Mouse (Mus musculus) liver, embryonic 14.5 days (tissue): ENCODE data around the gene Nr2c2ap. TPM values are rescaled to one million over a fixed set of nuclear protein-coding genes. Genes with fewer than 3 reads are reported as not detected.

Source experiments
- ATAC-seq: fragments of 200-750 bp; cut with Nextera tagmentation; 2 replicates; pipeline ENCODE4 v1.8.0; 2017; ENCODE audit warnings: moderate number of reproducible peaks, mild to moderate bottlenecking, moderate library complexity; ENCODE audit not compliant: insufficient read depth
- DNase-seq, 3 experiments: peaks; one replicate each; pipeline ENCODE4 v3.0.0-alpha.2; 2012 to 2013; ENCODE audit warnings: low read depth in 3 of 3, low spot score in 3 of 3
- H3K27ac ChIP-seq: fragments of 300-500 bp; sonication (generic); 2 replicates; pipeline ENCODE4 v1.5.1; 2014; ENCODE audit warnings: moderate library complexity, mild to moderate bottlenecking, control low read depth, inconsistent platforms
- H3K27me3 ChIP-seq: fragments of 300-500 bp; sonication (generic); 2 replicates; pipeline ENCODE4 v1.6.1; 2014; ENCODE audit warnings: mild to moderate bottlenecking, low read length, moderate library complexity; ENCODE audit not compliant: control insufficient read depth, insufficient read depth
- H3K36me3 ChIP-seq: fragments of 300-500 bp; sonication (generic); replicated peaks from 2 replicates; pipeline ENCODE4 v1.6.1; 2014; ENCODE audit warnings: low read depth; ENCODE audit not compliant: control insufficient read depth, insufficient read depth
- H3K4me1 ChIP-seq, 2 experiments: fragments of 200-500 bp in 1 of 2; fragments of 300-500 bp in 1 of 2; sonication (generic) in 1 of 2; replicated peaks; 2 replicates each; pipeline ENCODE4 v1.6.1; 2012 to 2014; ENCODE audit warnings: antibody characterized with exemption in 1 of 2, inconsistent platforms in 1 of 2, low read length in 1 of 2; ENCODE audit not compliant: control insufficient read depth in 2 of 2, insufficient read depth in 2 of 2
- H3K4me2 ChIP-seq: fragments of 300-500 bp; sonication (generic); 2 replicates; pipeline ENCODE4 v1.6.1; 2014; ENCODE audit warnings: low read depth, mild to moderate bottlenecking, control low read depth, moderate library complexity
- H3K4me3 ChIP-seq, 2 experiments: fragments of 200-500 bp in 1 of 2; fragments of 300-500 bp in 1 of 2; sonication (generic) in 1 of 2; 2 replicates each; pipeline ENCODE4 v1.5.1; 2012 to 2014; ENCODE audit warnings: low read depth in 2 of 2, low read length in 2 of 2, mild to moderate bottlenecking in 2 of 2, control low read depth in 1 of 2, inconsistent platforms in 1 of 2, moderate library complexity in 1 of 2; ENCODE audit not compliant: insufficient read depth in 1 of 2
- H3K9ac ChIP-seq: fragments of 300-500 bp; sonication (generic); replicated peaks from 2 replicates; pipeline ENCODE4 v1.6.1; 2014; ENCODE audit warnings: mild to moderate bottlenecking, control low read depth, moderate library complexity
- H3K9me3 ChIP-seq: fragments of 300-500 bp; sonication (generic); 2 replicates; pipeline ENCODE4 v1.6.1; 2016; ENCODE audit warnings: low read length, mixed read lengths; ENCODE audit not compliant: control insufficient read depth
- CTCF ChIP-seq: IDR thresholded peaks from 2 replicates; pipeline ENCODE4 v1.5.1; 2016; ENCODE audit warnings: antibody characterized with exemption, low read depth, control low read depth
- EP300 ChIP-seq: IDR thresholded peaks from 2 replicates; pipeline ENCODE4 v1.6.1; 2016; ENCODE audit warnings: antibody characterized with exemption, low read depth
- WGBS: fragments of 180-500 bp; shearing (Covaris S2); extraction: QIAGEN DNeasy Blood & Tissue Kit; methylation state at CpG from one replicate; pipeline ENCODE4 v1.1.7; 2014; ENCODE audit not compliant: insufficient replicate concordance; 5-methylcytosine and 5-hydroxymethylcytosine counted together
- polyA plus RNA-seq, 2 experiments: library from polyadenylated mRNA; depleted of rRNA in 1 of 2; stranded (reverse) in 1 of 2; unstranded in 1 of 2; fragments of >200 nt; fragmentation: Nextera tagmentation in 1 of 2; extraction: Ambion mirVana in 1 of 2; gene quantifications; 2 replicates each; pipeline versions ENCODE4 v1.2.1 to v1.2.3; 2012 to 2014

The Nr2c2ap gene
- polyA plus RNA-seq, 2 experiments = 11.1 to 11.8 TPM

DNA sequence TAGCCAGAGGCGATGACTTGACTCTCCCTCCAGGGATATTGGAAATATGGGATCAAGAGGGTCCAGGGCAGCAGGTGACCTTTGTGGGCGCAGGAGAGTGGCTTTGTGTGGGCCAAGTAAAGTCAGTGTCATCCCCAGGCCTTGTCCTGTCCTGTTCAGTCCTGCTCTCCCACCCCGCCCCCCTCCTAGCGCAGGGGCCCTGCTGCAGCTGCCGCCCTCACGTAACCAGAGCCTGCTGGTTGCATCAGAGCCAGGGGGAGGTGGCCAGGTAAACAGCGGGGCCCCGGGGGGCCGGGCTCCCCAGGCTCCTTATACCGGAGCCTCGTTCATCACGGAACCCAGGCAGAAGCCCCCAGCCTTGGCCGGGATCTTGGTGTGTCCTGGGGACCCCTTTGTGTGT is 19.0 kb downstream of the Nr2c2ap start:
- no peak overlapping the region for H3K27ac ChIP-seq

DNA sequence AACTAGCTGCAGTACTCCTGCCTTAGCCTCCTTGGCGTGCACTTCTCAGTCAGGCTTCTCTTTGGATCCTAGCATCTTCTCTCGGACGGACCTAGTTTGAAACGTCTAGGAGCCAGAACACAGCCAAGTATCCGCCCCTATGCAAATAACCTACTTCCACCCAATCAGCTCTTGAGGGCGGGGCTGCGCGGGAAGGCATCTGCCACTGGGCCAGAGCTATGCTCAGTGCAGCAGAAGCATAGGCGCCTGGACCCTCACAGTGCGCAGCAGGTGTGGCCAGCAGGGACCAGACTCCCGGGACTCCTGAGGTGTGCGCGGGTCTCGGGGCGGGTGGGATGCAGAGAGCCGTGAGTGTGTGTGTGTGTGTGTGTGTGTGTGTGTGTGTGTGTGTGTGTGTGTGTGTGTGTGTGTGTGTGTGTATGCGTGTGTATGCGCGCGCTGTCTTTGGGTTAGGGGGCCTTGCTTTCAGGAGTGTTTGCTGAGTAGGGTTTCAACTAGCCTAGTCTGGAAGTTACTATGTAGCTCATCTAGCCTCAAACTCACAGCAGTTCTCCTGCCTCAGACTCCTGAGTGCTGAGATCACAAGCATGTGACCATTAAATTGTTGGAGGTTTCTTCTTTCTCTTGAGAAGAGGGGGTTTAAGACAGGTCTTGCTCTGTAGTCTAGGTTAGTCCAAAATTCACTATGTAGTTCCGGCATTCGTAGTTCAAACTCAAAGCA is 21.6 kb downstream of the Nr2c2ap start:
- TF ChIP-seq EP300 (no peak), CTCF (no peak)
- Histone ChIP-seq H3K4me2 (peak overlapping the region; percentile 55), H3K9me3 (no peaks in the 10 kb centered on the region), H3K4me1 (peaks cover 0 to 4% of the 10 kb centered on the region in 2 experiments; a peak in 1 of 4 replicates), H3K36me3 (no peaks in the 10 kb centered on the region), H3K4me3 (no peak overlapping the region), H3K9ac (no peak overlapping the region), H3K27ac (no peak overlapping the region), H3K27me3 (no peaks in the 10 kb centered on the region)
- 15% methylated on average over 22 of the region's 22 CpGs for WGBS
- ATAC-seq = peak; percentile 89
- DNase-seq = peak; percentile 65 to 73 (median 70)

More for the DNA sequence above, 19.0 kb downstream of the Nr2c2ap start:
- no peak overlapping the region; the same call in 1 of the 2 replicates for H3K4me2 ChIP-seq
- TF ChIP-seq CTCF = no peak
- no peak for TF ChIP-seq EP300
- no peak overlapping the region for H3K4me3 ChIP-seq
- DNase-seq (no peak), ATAC-seq (0 out of 2 replicates have a peak, but pooled peaks have one; percentile 34)
- whole genome bisulfite sequencing = 25% methylated on average over 13 of the region's 13 CpGs
- H3K4me1 ChIP-seq = peaks cover 0 to 4% of the 10 kb centered on the region in 2 experiments; a peak in 1 of 4 replicates
- H3K9ac ChIP-seq = no peak overlapping the region
- no peaks in the 10 kb centered on the region for H3K9me3 ChIP-seq
- no peaks in the 10 kb centered on the region for H3K36me3 ChIP-seq
- no peaks in the 10 kb centered on the region for H3K27me3 ChIP-seq

DNA sequence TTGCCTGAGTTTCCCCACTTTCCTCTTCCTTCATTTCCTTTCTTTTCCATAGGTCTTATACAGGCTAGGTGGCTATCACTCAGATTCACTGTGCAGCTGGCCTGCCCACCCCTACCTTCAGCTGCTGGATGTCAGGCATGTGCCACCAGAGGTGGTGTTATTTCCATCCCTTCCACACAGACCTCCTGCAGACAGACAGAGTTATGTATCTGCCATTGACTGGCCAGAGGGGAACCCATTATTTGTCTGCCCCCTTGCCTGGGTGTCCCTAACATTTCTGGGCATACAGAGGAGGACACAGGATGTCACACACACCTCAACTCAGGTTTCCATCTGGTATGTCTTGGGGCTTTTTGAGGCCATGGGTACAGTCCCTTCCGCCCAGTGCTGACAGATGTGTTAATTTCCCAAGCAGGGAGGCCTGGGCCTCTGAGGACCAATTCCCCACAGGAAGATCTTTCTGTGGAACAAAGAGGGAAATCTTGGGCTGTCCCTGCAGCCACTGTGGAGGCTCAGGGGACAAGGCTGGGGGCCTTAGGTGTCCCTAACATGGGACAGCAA is 26.2 kb downstream of the Nr2c2ap start:
- Histone ChIP-seq H3K4me2 (no peak overlapping the region), H3K36me3 (no peaks in the 10 kb centered on the region), H3K4me3 (no peak overlapping the region), H3K4me1 (peaks cover under 1 to 2% of the 10 kb centered on the region in 2 experiments; a peak in 2 of 4 replicates), H3K9me3 (no peaks in the 10 kb centered on the region), H3K27me3 (no peaks in the 10 kb centered on the region; the same call in 1 of the 2 replicates), H3K27ac (no peak overlapping the region), H3K9ac (no peak overlapping the region)
- DNase-seq = no peak
- no peak for TF ChIP-seq EP300
- TF ChIP-seq CTCF = no peak
- 71% methylated on average over 1 of the region's 1 CpGs for WGBS
- no peak for ATAC-seq

DNA sequence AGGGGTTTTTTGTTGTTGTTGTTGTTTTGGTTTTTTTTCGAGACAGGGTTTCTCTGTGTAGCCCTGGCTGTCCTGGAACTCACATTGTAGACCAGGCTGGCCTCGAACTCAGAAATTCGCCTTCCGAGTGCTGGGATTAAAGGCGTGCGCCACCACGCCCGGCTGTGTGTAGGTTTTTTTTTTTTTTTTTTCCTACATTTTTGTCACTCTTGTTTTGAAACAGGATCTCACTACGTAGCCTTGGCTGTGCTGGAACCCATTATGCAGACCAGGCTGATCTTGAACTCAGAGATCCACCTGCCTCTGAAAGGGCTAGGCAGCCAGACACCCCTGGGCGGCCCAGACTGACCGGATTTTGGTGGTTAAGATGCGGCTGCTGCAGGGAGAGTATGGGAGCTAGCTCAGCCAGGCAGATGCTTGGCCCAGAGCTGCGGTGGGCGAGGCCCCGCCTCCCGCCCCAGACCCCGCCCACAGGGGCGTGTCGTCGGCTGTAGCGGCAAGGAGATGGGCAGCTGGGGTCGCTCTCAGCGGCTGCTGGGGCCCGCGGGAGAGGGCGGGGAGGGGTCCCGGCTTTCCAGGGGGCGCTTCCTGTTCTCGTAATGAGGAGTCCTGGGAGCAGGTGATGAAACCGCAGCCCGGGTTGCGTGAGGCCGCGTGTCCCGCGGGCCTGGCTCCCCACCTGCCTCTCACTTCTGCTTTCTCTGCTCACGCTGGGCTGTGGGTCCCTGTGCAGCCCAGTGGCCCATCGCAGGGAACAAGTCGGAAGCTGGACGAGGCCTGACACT is 27.1 kb downstream of the Nr2c2ap start:
- ATAC-seq = peak; percentile 76
- peak overlapping the region; percentile 43; the same call in 1 of the 2 replicates for H3K9ac ChIP-seq
- no peaks in the 10 kb centered on the region; the same call in 1 of the 2 replicates for H3K27me3 ChIP-seq
- H3K9me3 ChIP-seq = no peaks in the 10 kb centered on the region
- H3K4me3 ChIP-seq = peak overlapping the region; percentile 42 to 63
- H3K27ac ChIP-seq = no peak overlapping the region
- H3K4me2 ChIP-seq = peak overlapping the region; percentile 84
- TF ChIP-seq EP300 (no peak), CTCF (no peak)
- peak in 1 of 3 experiments; percentile 55 for DNase-seq
- no peaks in the 10 kb centered on the region for H3K36me3 ChIP-seq
- peaks cover 0 to 2% of the 10 kb centered on the region in 2 experiments; a peak in 1 of 4 replicates for H3K4me1 ChIP-seq
- WGBS = 7% methylated on average over 40 of the region's 40 CpGs

DNA sequence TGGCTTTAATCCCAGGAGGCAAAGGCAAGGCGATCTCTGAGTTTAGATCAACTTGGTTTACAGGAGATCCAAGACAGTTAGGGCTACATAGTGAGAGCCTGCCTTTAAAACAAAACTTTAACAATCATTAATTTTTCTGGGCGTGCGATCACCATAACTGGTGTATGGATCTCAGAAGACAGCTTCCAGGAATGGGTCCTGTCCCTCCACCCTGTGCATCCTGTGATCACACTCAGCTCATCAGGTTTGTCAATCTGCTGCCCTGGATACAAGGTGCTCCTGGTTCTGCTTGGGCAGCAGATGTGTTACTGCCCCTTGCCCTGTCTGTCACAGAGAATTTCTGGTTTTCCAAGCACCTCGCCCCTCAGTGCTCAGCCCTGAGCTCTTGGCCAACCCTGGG is 28.1 kb downstream of the Nr2c2ap start:
- peaks cover 0 to 2% of the 10 kb centered on the region in 2 experiments; a peak in 1 of 4 replicates for H3K4me1 ChIP-seq
- H3K36me3 ChIP-seq = no peaks in the 10 kb centered on the region
- no peak for ATAC-seq
- H3K4me3 ChIP-seq = no peak overlapping the region
- no peak for TF ChIP-seq CTCF
- no peak for TF ChIP-seq EP300
- H3K27ac ChIP-seq = no peak overlapping the region
- WGBS = 65% methylated on average over 4 of the region's 4 CpGs
- no peak for DNase-seq
- H3K9ac ChIP-seq = no peak overlapping the region
- H3K4me2 ChIP-seq = no peak overlapping the region
- H3K9me3 ChIP-seq = no peaks in the 10 kb centered on the region
- no peaks in the 10 kb centered on the region; the same call in 1 of the 2 replicates for H3K27me3 ChIP-seq
